Mouse (Mus musculus) neural tube, embryonic 11.5 days (tissue): ENCODE results near the gene Adarb1. TPM values are rescaled to one million over a fixed set of nuclear protein-coding genes. Genes with fewer than 3 reads are reported as not detected.

Experiments used
- ATAC-seq: fragments of 200-750 bp; cut with Nextera tagmentation; 2 replicates; pipeline ENCODE4 v1.8.0; 2017; ENCODE audit warnings: moderate number of reproducible peaks, mild to moderate bottlenecking, moderate TSS enrichment, moderate library complexity; ENCODE audit not compliant: insufficient read depth, low FRiP score, low TSS enrichment
- DNase-seq: peaks from one replicate; pipeline ENCODE4 v3.0.0-alpha.2; 2015; ENCODE audit warnings: low spot score
- H3K27ac ChIP-seq: fragments of 300-500 bp; sonication (generic); 2 replicates; pipeline ENCODE4 v1.5.1; 2014; ENCODE audit warnings: low read depth, mild to moderate bottlenecking, low read length
- H3K27me3 ChIP-seq: fragments of 300-500 bp; sonication (generic); 2 replicates; pipeline ENCODE4 v1.6.1; 2014; ENCODE audit warnings: mild to moderate bottlenecking, low read length, mixed read lengths; ENCODE audit not compliant: control insufficient read depth, insufficient read depth
- H3K36me3 ChIP-seq: fragments of 300-500 bp; sonication (generic); 2 replicates; pipeline ENCODE4 v1.6.1; 2014; ENCODE audit warnings: mild to moderate bottlenecking, low read length, moderate library complexity, mixed read lengths; ENCODE audit not compliant: control insufficient read depth, insufficient read depth
- H3K4me1 ChIP-seq: fragments of 300-500 bp; sonication (generic); 2 replicates; pipeline ENCODE4 v1.6.1; 2014; ENCODE audit warnings: low read length, mixed read lengths; ENCODE audit not compliant: control insufficient read depth, insufficient read depth
- H3K4me2 ChIP-seq: fragments of 300-500 bp; sonication (generic); 2 replicates; pipeline ENCODE4 v1.6.1; 2014; ENCODE audit warnings: low read depth, mild to moderate bottlenecking, moderate library complexity
- H3K4me3 ChIP-seq: fragments of 300-500 bp; sonication (generic); 2 replicates; pipeline ENCODE4 v1.5.1; 2014; ENCODE audit warnings: low read depth, low read length
- H3K9ac ChIP-seq: fragments of 300-500 bp; sonication (generic); 2 replicates; pipeline ENCODE4 v1.6.1; 2014; ENCODE audit warnings: mild to moderate bottlenecking, low read length
- H3K9me3 ChIP-seq: fragments of 300-500 bp; sonication (generic); 2 replicates; pipeline ENCODE4 v1.6.1; 2016; ENCODE audit warnings: low read length; ENCODE audit not compliant: control insufficient read depth
- WGBS: fragments of 180-500 bp; shearing (Covaris S2); extraction: QIAGEN DNeasy Blood & Tissue Kit; methylation state at CpG from one replicate; pipeline ENCODE4 v1.1.7; 2014; 5-methylcytosine and 5-hydroxymethylcytosine counted together
- polyA plus RNA-seq: library from polyadenylated mRNA; unstranded; fragments of >200 nt; fragmentation: Nextera tagmentation; extraction: Ambion mirVana; gene quantifications from 2 replicates; pipeline ENCODE4 v1.2.1, GENCODE M21; 2014

The Adarb1 gene
- polyA plus RNA-seq, 1 experiment from 2014 or later: 5.1 TPM

DNA sequence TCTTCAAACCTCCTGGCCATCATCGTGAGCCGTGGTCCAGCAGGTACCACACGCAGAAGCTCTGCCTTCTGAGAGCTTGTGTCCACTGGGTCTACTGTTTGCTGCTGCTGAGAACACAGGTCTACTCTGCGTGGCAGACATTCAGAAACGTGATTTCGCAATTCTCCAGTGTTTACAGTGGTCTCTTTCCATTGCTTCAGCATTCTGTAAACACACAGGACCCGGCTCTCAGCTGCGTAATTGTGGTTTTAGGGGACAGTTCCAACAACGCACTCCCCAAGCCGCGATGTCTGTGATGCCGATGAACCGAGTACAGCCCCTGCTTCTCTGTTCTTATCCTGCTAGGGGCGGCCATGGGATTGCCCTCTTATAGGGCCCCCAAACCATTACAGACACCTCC is 175.2 kb downstream of the Adarb1 start:
- Histone ChIP-seq H3K9me3 (no peaks in the 10 kb centered on the region), H3K4me2 (no peak overlapping the region), H3K4me3 (no peak overlapping the region), H3K36me3 (no peaks in the 10 kb centered on the region), H3K27me3 (no peaks in the 10 kb centered on the region), H3K4me1 (peaks cover 7% of the 10 kb centered on the region; the same call in 1 of the 2 replicates), H3K9ac (no peak overlapping the region), H3K27ac (no peak overlapping the region)
- WGBS: 90% methylated on average over 14 of the region's 14 CpGs
- ATAC-seq (no peak), DNase-seq (no peak)

DNA sequence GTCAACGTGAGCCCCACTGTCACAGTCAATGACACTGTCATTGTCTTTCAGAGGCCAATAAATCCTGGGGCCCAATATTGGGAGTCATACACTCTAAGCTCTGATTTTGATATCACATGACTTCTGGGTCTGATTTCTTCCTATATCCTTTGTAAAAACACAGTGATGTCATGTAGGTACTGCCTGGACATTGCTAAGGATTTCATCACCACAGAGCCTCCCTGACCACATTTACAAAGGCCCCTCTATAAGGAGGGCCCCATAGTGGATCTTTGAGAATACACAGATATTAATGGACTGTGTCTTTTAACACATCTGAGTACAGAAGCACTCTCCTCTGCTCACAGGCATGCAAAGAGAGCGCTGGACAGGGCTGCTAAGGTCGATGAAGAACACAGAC is 175.7 kb downstream of the Adarb1 start:
- no peak overlapping the region for H3K4me3 ChIP-seq
- ATAC-seq (no peak), DNase-seq (no peak)
- H3K27ac ChIP-seq: no peak overlapping the region
- 74% methylated on average over 3 of the region's 3 CpGs for WGBS
- peaks cover 6% of the 10 kb centered on the region; the same call in 1 of the 2 replicates for H3K4me1 ChIP-seq
- no peak overlapping the region for H3K4me2 ChIP-seq
- H3K27me3 ChIP-seq: no peaks in the 10 kb centered on the region
- no peak overlapping the region for H3K9ac ChIP-seq
- no peaks in the 10 kb centered on the region for H3K36me3 ChIP-seq
- H3K9me3 ChIP-seq: no peaks in the 10 kb centered on the region

DNA sequence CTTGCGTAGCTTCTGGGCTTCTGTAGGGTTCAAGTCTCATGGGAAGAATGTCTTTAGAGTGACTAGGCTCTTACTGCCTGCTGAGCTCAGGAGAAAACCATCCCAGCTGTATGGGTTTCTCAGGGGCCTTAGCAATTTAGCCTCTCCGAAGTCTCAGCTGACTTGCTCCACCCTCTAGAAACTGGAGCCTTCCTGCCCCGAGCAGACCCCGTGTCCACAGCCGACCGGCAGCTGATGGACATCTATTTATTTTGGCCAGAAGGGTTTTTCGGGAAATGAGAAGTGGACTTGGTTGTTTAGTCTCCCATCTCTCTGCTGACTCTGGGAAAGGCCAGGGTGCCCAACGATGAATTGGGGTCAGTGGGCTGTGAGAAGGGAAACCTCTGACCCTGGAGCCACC is 177.3 kb downstream of the Adarb1 start:
- Histone ChIP-seq H3K9ac (no peak overlapping the region), H3K9me3 (no peaks in the 10 kb centered on the region), H3K27me3 (no peaks in the 10 kb centered on the region), H3K4me2 (no peak overlapping the region), H3K27ac (no peak overlapping the region), H3K36me3 (no peaks in the 10 kb centered on the region), H3K4me1 (peaks cover 3% of the 10 kb centered on the region; the same call in 1 of the 2 replicates), H3K4me3 (no peak overlapping the region)
- DNase-seq (no peak), ATAC-seq (no peak)
- WGBS: 77% methylated on average over 8 of the region's 8 CpGs

Other genes starting within 250 kb of the Adarb1 start
- gene Pofut2, start 159.1 kb downstream of the Adarb1 start, polyA plus RNA-seq: 76.1 and 77.8 TPM in 2 replicates
- gene Fam207a, start 97.5 kb upstream of the Adarb1 start, polyA plus RNA-seq: 45.7 and 49.0 TPM in 2 replicates
- gene Itgb2, start 112.0 kb upstream of the Adarb1 start, polyA plus RNA-seq: 1.5 TPM in 2 replicates
- gene Pttg1ip, start 163.4 kb upstream of the Adarb1 start, polyA plus RNA-seq: 71.4 and 72.1 TPM in 2 replicates
- 334 and 346 TPM in 2 replicates for gene Sumo3, start 187.8 kb upstream of the Adarb1 start, polyA plus RNA-seq
- 1.4 and 4.8 TPM in 2 replicates for gene Gm49325, start 187.9 kb upstream of the Adarb1 start, polyA plus RNA-seq
- gene Ube2g2, start 204.0 kb upstream of the Adarb1 start, polyA plus RNA-seq: 65.9 and 66.0 TPM in 2 replicates